Mouse (Mus musculus) forebrain, embryonic 16.5 days (tissue): ENCODE measurements at regions not wholly inside any gene's neighbourhood (a gene's known extent, or its start where the extent isn't known, plus 50 kb on each side); places are given as distances from the start of the nearest gene placed in this dataset.
"Not testable (repeated sequence)": the region's sequence is repeated elsewhere in the genome, so short reads cannot be mapped to it uniquely, and the experiment has no call there.

Experiments
- ATAC-seq: fragments of 200-750 bp; cut with Nextera tagmentation; 2 replicates; pipeline ENCODE4 v1.8.0; 2017; ENCODE audit warnings: mild to moderate bottlenecking, moderate library complexity
- H3K27ac ChIP-seq: fragments of 300-500 bp; sonication (generic); 2 replicates; pipeline ENCODE4 v1.5.1; 2014; ENCODE audit warnings: low read length, control low read depth
- H3K27me3 ChIP-seq: fragments of 300-500 bp; sonication (generic); replicated peaks from 2 replicates; pipeline ENCODE4 v1.6.1; 2014; ENCODE audit warnings: low read length; ENCODE audit not compliant: control insufficient read depth, insufficient read depth
- H3K36me3 ChIP-seq: fragments of 300-500 bp; sonication (generic); 2 replicates; pipeline ENCODE4 v1.6.1; 2014; ENCODE audit not compliant: control insufficient read depth, insufficient read depth
- H3K4me1 ChIP-seq: fragments of 300-500 bp; sonication (generic); replicated peaks from 2 replicates; pipeline ENCODE4 v1.6.1; 2014; ENCODE audit warnings: low read length; ENCODE audit not compliant: control insufficient read depth, insufficient read depth
- H3K4me2 ChIP-seq: fragments of 300-500 bp; sonication (generic); 2 replicates; pipeline ENCODE4 v1.6.1; 2014; ENCODE audit warnings: mild to moderate bottlenecking, low read length, control low read depth
- H3K4me3 ChIP-seq: fragments of 300-500 bp; sonication (generic); replicated peaks from 2 replicates; pipeline ENCODE4 v1.5.1; 2014; ENCODE audit warnings: mild to moderate bottlenecking, low read length, control low read depth
- H3K9ac ChIP-seq: fragments of 300-500 bp; sonication (generic); replicated peaks from 2 replicates; pipeline ENCODE4 v1.6.1; 2014; ENCODE audit warnings: low read depth, low read length, control low read depth
- H3K9me3 ChIP-seq: fragments of 300-500 bp; sonication (generic); 2 replicates; pipeline ENCODE4 v1.6.1; 2016; ENCODE audit warnings: low read length; ENCODE audit not compliant: control insufficient read depth
- WGBS: fragments of 180-500 bp; shearing (Covaris S2); extraction: QIAGEN DNeasy Blood & Tissue Kit; methylation state at CpG from one replicate; pipeline ENCODE4 v1.1.7; 2014; 5-methylcytosine and 5-hydroxymethylcytosine counted together

DNA sequence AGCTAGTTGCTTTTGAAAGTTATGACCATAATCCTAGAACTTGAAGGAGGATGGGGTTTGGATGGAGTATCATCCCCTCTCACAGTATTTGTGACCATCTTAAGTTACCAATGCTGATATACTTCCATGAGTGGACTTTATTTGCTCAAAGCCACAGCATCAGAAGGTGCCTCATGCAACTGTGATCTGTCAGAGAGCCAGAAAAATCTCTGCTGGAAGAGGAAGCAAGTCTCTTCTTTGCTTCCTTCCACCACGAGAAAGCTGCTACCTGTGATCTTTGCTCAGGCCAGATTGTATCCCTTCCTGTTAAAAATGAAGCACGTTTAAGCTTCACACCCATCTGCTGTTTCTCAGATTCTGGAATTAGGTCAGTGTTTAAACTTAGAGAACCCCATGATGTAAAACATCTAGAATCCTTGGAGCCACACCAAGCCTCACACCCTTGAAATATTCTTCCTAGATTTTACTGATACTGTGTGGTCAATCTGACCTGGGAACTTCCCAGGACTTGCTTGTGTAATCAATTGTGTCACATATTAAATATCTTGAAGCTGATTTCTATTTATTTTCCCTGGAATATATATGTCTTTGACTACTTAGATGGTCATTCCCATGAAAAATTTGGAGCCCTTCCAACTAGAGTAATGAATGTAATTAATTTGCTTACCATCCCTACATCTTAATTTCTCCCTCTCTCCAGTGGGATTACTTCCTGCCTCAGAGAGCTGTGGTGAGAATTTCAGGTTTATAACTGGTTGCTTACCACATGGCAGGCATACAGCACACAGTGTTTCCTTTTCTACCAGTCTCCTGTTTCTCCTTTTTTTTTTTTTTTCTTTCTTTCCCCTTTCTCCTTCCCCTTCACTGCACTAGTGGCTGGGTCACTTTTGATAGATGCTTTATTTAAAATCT is 56.5 kb upstream of the Tmem229a start:
- 39% methylated on average over 2 of the region's 2 CpGs for WGBS
- ATAC-seq = no peak; the same call in 1 of the 2 replicates
- Histone ChIP-seq H3K9ac (no peak overlapping the region), H3K4me3 (no peak overlapping the region), H3K4me2 (no peak overlapping the region), H3K9me3 (no peaks in the 10 kb centered on the region), H3K27me3 (no peaks in the 10 kb centered on the region), H3K36me3 (no peaks in the 10 kb centered on the region), H3K27ac (no peak overlapping the region), H3K4me1 (peaks cover 4% of the 10 kb centered on the region; the same call in 1 of the 2 replicates)

DNA sequence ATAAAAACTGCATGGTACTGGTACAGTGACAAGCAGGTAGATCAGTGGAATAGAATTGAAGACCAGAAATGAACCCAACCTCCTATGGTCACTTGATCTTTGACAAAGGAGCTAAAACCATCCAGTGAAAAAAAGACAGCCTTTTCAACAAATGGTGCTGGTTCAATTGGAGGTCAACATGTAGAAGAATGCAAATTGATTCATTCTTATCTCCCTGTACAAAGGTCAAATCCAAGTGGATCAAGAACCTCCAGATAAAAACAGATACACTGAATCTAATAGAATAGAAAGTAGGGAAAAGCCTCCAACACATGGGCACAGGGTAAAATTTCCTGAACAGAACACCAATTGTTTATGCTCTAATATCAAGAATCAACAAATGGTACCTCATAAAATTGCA is 52.8 kb upstream of the Tmem229a start:
- H3K4me3 ChIP-seq, H3K36me3 ChIP-seq, H3K4me2 ChIP-seq, H3K4me1 ChIP-seq, H3K9me3 ChIP-seq, H3K9ac ChIP-seq, ATAC-seq, H3K27ac ChIP-seq, H3K27me3 ChIP-seq: not testable (repeated sequence)
